Mouse (Mus musculus) ZHBTc4 (cell line): ENCODE measurements around the gene Efl1.
"Not testable (repeated sequence)": the region's sequence is repeated elsewhere in the genome, so short reads cannot be mapped to it uniquely, and the experiment has no call there.

Source experiments
- DNase-seq: peaks from one replicate; pipeline ENCODE4 v3.0.0-alpha.2; 2011; ENCODE audit warnings: low read depth, low spot score

Gene Efl1

DNA sequence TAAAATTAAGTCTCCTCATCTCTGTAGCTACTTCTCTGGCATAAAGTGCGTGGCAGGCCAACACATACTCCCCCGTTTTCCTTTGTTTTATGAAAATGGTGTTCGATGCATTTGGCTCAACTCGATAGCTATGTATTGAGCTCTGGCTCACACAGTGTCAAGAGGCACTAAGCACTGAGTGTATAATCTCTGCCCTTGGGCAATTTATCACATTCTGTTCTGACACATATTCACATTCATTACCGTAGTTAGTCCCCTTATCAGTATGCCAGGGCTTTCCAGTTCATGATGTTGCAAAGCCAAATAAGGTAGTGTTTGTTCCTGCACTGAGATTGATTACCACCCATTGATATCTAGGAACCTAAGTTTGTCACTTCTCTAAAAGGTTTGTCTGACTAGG, 71.3 kb downstream of the Efl1 start:
- no peak for DNase-seq

DNA sequence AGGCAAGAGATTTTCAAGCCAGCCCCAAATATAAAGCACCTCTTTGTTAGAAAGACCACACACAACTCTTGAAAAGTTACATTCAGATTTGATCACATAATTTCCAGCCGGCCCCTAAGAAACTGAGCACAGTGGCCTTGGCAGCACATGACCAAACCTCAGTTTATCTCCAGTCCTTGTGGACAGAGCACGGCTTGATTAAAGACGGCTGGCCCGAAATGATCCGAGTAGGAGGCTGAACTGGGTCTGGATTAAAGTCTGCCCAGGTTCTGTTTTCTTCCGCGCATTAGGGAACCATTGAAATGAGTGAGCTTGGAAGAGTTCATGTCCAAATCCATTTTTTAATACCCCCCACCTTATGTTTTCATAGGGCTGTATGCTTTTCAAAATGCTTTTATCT, 72.1 kb downstream of the Efl1 start:
- DNase-seq, result no peak

DNA sequence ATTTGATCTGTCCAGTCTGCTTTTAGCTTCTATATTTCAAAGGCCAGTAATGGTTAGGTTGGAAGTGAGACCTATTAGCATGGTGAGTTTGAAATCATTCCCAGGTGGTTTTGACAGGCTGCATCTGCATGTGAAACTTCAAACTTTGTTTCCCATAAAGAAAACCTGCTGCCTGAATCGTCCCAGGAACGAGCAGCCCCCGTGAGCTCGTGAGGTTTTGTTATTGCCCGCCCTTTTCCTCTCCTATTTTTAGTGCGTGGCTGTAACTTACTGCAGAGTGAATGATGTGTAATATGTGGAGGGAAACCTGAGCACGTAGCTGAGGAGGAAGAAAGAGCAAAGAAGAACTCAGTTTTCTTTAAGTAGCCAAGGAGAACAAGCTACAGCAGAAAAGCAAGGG, 72.5 kb downstream of the Efl1 start:
- no peak for DNase-seq

DNA sequence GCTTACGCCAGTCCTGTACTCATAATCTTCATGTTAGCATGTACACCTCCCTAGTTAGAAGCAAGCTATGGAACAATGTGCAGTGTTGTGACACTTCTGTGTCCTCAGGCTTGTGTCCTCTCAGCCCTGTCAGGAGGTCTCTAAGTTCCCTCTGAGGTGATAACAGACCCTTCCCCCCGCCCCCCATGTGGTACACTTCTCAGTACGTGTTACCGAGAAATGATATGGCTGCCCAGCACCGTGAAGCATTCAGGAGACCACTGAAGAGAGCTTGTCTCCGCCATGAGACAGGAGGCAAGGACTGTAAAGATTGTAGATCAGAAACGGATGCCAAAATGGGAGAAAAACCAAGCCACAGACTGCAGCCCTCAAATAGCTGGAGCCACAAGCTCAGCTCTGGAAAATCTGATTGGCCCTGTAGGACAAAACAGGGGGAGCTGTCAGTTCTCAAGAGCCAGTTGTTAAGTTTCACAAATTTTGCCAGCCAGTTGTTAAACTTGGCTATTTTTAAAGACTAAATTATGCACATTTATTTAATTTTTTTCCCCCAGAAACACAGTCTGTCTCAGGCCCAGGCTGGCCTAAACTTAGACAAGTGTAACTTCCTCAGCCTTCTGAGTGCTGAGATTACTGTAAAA, 74.2 kb downstream of the Efl1 start:
- no peak for DNase-seq

DNA sequence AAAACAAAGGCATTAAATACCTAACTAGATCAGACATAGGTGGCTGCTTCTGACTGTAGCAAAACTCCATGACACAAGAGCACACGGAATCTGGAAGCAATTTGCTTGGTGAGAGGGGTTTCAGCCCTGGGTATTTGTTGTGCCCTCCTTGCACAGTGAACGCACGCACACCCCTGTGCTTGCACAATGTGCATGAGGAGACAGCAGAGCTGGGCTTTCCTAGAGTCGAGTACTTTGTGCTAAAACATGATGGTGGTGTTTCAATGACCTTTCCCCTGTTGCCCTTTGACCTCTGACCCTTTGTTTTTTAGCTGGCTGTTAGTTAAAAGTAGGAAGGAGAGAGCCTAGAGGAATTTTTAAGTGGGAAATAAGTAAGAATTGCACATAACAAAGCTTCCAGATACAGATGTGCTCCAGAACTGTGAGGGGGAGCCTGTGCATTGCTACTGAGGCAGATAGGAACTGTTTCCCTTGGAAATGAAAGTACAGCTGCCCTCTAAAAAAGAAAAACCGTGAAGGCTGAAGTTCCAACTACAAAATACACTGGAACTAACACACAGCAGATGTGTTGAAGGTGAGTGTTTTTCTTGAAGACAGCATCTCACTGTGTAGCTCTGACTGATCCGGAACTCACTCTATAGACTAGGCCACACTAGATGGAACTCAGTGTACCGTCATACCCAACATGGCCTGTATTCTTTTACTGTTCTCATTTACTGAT, 74.9 kb downstream of the Efl1 start:
- DNase-seq, result peak; percentile 33

DNA sequence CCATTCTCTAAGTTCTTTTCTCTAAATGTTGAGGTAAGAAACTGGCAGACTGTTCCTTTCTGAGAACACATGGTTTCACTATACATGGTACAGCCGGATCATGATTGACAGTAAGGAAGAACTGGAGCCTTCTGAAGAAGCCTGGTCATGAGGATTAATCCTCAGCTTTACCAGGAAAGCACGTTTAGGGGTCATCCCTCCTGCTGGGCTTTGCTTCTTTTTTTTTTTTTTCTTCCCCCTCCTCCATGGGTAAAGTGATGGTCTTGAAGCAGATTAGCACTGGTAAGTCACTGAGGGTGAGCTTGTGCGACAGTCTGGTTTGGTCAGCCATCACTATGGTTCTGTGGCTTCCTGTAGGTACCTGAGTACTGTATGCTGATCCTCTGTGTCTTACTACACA, 76.1 kb downstream of the Efl1 start:
- DNase-seq, result no peak

DNA sequence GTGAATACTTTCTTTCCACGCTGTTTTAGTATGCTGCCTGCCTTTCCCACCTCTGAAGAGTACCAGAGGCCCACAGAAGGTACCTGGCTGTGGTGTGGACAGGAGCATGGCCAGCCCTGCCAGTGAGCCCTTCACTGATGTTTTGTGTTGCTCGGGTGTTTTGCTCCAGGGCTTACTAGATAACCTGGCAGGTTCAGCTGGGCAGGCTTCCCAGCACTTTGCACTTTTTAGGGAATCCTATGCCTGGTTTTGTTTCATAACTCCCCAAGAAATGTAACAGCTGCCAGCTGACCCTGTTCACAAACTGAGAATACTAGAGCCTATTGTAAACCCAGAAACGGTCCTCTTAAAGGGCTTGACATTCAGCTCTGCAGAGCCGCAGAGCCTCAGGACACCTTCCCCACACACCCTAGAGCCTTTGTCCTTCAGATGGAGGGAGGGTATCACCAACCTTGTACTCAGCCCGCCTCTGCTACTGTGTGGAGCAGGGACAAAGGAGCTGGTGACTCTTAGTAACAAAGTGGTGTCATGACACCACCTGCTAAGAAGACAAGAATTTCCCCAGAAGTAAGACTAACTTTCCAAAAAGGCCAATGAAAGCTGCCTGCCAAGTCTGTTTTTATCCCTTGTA, 76.7 kb downstream of the Efl1 start:
- DNase-seq, result peak; percentile 70

DNA sequence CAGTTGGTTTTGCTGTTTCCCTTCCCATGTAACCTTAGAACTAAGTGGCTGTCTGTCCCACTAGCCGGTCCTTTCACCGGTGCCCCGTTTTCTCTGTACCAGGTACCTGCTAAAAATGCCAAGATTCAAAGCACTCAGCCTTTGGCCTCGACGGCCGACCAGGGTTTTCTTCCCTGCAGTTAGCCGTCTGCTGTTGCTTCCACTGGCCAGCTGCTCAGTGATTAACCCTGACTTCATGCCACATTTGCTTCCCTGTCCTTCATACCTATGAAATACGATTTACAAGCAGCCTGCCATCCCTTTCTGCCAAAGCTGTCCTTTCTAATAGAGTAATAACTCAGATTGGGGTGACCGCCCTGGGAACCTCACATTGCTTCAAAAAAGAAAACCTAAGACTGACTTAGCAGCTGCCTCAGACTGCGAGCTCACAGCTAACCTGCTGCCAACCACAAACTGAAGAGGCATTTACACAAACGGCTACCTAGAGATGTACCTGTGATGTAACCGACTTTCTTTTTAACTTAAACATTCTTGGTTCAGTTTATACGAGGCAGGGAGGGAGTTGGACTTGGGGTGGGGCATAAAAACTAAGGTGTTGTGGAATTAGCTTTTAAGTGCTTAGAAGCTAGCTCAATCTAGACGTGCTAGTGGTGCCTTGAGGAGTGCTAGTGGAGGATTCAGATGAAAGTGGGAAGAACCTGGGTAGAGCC, 77.5 kb downstream of the Efl1 start:
- DNase-seq, result no peak

DNA sequence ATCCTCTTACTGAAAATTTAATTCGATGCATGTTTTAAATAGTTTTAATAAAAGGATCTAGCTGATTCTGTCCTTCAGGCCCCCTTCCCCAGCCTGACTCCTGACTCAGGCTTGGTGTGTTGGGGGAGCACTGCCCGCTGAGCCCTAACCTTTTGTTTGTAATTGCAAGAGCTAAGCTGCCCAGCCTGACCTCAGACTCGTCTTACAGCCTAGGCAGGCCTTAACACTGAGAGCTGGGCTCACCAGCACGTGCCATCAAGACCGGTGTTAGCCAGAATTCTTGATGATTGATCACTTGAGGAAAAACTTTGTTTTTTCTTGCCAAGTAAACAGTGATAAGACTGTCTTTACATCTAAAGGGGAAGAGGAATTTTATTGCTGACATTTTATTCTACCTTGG, 78.7 kb downstream of the Efl1 start:
- DNase-seq, result no peak

DNA sequence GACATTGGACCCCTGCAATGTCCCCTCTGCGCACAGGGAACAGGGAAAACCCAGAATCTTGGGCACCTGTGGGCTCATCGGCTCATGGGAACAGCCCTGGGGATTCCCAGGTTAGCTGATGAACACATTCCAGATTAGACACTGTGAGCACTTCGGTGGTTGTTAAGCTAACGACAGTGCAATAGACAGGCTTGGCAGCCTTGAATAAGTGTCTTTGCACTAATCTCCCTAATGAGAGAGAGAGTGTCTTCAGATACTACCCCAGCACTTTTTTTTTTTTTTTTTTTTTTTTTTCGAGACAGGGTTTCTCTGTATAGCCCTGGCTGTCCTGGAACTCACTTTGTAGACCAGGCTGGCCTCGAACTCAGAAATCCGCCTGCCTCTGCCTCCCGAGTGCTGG, 80.6 kb downstream of the Efl1 start:
- DNase-seq, result not testable (repeated sequence)

DNA sequence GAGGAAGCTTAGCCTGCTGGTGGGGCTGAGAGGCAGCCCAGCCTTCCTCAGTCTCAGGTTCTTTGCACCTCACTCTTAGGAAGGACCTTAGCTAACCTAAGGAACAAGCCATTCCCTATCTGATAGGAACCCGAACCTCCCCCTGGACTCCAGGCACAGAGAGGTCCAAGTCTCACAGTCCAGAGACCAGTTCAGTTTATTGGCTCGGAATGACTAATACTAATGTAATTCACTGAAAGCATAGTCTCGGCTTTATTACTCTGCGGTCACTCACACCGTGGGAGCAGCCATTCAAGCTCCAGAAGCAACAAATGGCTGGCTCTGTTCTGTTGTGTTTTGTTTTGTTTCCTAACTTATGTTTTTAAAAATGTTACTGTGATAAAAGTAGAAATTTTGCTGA, 84.7 kb downstream of the Efl1 start:
- no peak for DNase-seq

DNA sequence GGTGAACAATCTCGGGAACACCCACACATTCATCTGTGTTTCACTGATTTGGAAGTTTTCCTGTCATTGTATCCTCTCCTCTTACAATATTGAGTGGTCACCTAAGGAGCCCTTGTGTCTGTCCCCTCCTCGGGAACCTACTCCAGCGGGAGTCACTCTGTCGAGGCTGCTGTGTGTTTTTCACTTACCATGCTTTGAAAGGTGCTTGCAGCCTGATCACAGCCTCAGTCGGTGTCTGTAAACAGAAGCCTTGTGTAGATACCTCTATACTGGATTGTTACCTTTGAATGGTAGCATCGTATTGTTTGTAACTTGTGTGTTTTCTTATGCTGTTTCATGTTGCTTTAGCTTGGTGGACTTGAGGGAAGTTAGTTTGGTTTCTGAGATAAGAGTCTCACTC, 85.6 kb downstream of the Efl1 start:
- no peak for DNase-seq

DNA sequence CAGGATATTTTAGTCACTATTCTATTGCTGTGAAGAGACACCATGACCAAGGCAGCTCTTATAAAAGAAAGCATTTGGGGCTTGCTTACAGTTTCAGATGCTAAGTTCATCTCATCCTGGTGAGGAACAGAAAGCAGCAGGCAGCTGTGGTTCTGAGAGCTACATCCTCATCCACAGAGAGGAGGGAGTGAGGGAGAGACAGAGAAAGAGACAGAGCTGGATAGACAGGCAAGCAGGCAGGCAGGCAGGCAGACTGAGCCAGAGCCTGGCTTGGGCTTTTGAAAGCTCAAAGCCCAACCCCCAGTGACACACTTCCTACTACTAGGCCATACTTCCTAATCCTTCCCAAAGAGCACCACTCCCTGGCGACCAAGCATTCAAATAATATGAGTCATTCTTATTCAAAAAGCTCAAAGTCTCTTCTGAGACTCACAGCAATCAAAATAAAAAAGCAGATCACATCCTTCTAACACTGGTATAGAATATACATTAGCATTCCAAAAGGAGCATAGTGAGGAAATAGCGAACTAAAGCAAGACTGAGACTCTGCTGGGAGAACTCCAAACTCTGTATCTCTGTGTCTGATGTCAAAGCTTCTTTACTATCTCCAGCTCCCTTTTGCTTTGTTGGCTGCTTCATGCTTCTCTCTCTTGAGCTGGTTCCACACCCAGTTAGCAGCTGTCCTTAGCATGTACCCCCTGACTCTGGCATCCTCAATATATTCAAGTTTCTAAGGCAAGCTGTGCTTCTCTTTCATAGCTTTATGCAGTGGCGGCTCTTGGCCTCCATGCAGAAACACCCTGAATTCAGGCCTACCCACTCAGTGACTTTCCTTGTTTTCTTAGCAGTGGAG, 86.6 kb downstream of the Efl1 start:
- peak; percentile 87 for DNase-seq

DNA sequence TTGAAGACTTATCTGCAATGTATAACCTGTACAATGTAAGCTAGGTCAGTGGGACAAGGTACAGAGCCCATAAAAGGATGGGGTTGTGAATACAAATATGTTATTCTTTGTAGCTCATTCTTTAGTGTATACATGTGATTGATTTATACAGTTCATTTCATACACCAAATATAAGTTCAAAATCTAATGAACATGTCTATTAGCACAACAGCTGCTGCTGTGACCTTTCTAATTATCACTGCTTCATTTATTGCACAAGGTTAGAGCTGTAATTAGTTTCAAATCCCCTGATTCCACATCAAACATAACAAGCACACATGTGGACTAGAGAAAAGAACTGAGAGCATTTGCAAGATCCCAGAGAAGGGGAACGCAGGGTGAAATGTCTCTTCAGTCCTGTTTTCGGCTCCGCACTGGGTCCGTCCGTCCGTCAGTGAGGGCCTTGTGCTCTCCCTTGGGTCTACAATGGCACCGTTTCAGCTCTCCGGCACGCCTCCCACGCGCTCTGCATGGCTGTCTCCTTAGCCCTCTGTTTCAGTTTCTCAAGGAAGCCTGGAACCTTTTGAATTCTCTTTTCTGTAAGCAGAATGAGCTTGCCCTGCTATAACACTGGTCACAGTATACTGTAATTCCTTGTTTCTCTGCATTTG, 94.8 kb downstream of the Efl1 start:
- no peak for DNase-seq

DNA sequence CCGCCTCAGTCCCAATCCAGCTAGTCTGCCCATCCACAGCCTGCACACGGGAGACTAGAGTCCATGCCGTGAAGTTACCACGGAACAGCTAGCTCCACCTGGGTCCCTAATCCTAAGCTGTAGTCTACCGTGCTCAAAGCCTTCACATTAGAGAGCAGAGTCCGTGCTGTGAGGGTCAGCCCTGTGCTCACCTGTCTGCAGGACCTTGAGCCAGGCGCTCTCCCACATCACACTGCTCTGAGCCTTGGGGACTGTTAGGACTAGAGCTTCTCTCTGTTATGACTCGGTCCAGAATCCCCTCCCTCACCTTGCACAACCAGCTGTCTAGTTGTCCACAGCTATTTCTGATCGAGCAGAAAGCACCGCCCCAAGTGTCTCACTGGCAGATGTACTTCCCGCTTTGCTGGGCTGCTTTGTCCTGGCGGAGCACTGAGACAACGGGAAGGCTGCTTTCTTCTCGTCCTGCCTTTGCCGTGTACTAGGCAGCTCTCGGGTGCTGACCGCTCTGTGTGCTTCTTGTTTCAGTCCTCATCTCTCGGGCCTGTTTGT, 95.8 kb downstream of the Efl1 start:
- peak; percentile 48 for DNase-seq

DNA sequence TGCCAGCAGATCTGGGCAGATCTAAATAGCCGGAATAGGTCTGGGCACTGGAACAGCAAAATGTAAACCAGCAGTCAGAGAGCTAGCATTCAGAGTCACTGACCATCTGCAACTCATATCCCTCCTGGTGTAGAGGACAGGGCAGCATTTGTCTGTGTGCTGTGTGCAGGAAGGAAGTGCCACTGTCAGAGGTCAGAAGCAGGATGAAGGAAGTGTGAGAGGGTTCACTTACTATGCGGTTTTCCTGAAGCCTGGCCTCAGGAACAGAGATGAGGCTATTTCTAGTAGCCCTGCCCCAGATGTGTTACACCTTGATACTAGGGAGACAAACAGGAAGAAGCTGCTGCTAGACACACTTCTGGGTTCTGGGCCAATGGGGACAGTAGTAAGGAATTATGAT, 100.4 kb downstream of the Efl1 start:
- DNase-seq, result no peak

DNA sequence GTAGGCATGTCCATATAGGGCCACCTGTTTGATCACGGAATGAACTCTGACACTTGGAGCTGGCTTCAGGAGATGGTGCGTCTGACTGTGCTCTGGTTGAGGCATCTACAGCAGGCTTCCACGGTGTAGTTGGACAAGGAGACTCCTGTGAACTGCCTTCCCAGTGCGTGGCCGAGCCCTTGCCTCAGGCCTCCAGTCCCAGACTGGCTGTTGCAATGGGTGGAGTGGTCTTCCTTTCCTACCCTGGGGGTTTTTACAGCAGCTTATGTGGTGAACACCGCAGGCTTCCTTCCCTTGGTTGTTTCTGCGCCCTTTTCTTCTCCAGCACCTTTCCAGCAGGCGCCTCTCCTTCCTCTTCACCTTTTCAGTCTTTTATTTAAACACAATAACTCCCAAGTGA, 100.8 kb downstream of the Efl1 start:
- no peak for DNase-seq

DNA sequence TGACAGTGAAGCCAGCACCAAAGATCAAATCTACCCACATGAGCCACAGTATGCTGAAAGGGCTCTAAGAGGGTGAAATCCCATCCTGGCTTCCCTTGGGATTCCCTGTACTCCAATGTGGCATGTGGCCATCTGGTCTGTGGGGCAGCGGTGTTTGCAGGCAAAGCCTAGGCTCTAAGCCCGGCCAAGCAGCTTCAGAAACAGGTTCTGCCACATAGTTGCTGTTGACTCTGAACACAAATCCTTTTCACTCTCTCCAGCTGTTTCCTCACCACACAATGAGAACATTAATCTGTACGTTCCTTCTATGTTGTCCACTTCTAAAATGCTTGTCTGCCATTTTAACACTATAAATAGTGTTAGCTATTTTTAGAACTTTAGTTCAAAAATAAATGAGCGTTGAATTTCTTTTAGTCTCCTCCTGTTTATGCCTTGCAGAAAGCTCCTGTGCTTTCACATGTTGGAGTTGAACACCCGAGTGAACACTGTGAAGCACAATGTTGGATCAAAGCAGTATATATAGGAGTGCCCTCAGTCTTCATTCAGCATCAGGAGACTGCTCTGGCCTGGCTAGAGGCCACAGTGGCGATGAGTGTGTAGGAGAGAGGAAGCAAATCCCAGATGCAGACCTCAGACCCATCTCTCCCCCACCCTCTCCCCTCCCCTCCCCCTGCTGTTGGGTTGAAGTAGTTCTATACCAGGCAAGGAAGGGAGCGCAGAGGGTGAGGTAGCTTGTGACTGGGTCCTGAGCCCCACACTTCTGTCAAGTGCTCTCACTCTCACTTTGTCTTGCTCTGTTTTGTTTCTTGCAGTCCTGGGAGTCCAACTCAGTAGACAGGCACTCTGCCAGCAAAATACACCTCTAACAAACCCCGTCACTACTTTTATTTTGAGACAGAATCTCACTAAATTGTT, 104.0 kb downstream of the Efl1 start:
- DNase-seq, result peak; percentile 36

DNA sequence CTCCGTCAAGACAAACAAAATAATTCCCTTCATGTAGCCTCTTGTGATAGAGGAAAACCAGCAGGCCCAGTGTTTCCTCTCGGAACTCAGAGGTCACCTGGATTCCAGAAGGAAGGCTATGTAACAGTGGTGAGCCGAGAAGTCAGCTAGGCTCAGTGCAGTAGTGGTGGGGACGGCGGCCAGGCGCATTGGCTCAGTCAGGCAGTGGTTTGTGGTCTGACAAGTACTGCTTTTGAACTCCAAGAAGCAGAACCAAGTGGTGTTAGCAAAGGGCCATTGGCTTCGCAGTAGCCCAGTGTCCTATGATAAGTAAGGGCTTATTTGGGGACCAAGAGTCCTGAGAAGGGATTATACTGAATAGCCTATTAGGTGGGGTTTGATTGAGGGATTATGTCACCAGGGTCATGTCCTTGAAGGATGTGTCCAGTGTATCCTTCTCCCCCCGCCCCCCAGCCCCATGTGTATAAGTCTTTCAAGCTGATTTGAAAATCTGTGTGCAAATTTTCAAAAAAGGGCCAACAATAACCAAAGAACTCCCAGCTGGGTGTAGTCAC, 107.3 kb downstream of the Efl1 start:
- no peak for DNase-seq
